Mouse (Mus musculus): ENCODE data around the gene Traf7. TPM values are rescaled to one million over a fixed set of nuclear protein-coding genes. Genes with fewer than 3 reads are reported as not detected.

The Traf7 gene
- polyA plus RNA-seq, 1 experiment from 2014 or later = 81.0 TPM

- Histone ChIP-seq H3K9me3 (ENCODE audit: control insufficient read depth, low read length) (no peaks in the 10 kb centered on the region), H3K4me2 (no peak overlapping the region), H3K4me1 (replicated peaks; ENCODE audit: control insufficient read depth, insufficient read depth, low read length) (peaks cover 5% of the 10 kb centered on the region), H3K27ac (ENCODE audit: low read depth, low read length) (no peak overlapping the region), H3K4me3 (ENCODE audit: low read depth, low read length) (no peak overlapping the region), H3K9ac (ENCODE audit: low read depth, low read length) (no peak overlapping the region), H3K27me3 (replicated peaks; ENCODE audit: control insufficient read depth, insufficient read depth, low read length) (no peaks in the 10 kb centered on the region), H3K36me3 (ENCODE audit: control insufficient read depth, insufficient read depth, low read length) (no peaks in the 10 kb centered on the region; the same call in 1 of the 2 replicates)
- no peak for ATAC-seq (replicated peaks; ENCODE audit: low FRiP score)
- no peak for DNase-seq (ENCODE audit: low spot score)
- WGBS = 64% methylated on average over 5 of the region's 5 CpGs
Measured at GRCm38 (mm10) chr17:24563638-24564037, 35.9 kb upstream of the Traf7 start.

GRCm38 (mm10) chr17:24561592-24561991 is 33.9 kb upstream of the Traf7 start:
- no peak overlapping the region for H3K9ac ChIP-seq (ENCODE audit: low read depth, low read length)
- peaks cover 14% of the 10 kb centered on the region for H3K4me1 ChIP-seq (replicated peaks; ENCODE audit: control insufficient read depth, insufficient read depth, low read length)
- H3K27me3 ChIP-seq (replicated peaks; ENCODE audit: control insufficient read depth, insufficient read depth, low read length) = no peaks in the 10 kb centered on the region
- no peak overlapping the region for H3K4me3 ChIP-seq (ENCODE audit: low read depth, low read length)
- 80% methylated on average over 2 of the region's 2 CpGs for WGBS
- H3K36me3 ChIP-seq (ENCODE audit: control insufficient read depth, insufficient read depth, low read length) = no peaks in the 10 kb centered on the region
- H3K27ac ChIP-seq (ENCODE audit: low read depth, low read length) = no peak overlapping the region
- no peak for DNase-seq (ENCODE audit: low spot score)
- H3K4me2 ChIP-seq = no peak overlapping the region
- no peaks in the 10 kb centered on the region for H3K9me3 ChIP-seq (ENCODE audit: control insufficient read depth, low read length)
- no peak for ATAC-seq (replicated peaks; ENCODE audit: low FRiP score)

GRCm38 (mm10) chr17:24560301-24561028 is 32.7 kb upstream of the Traf7 start:
- H3K36me3 ChIP-seq (ENCODE audit: control insufficient read depth, insufficient read depth, low read length) = no peaks in the 10 kb centered on the region
- H3K9ac ChIP-seq (ENCODE audit: low read depth, low read length) = no peak overlapping the region
- DNase-seq (ENCODE audit: low spot score) (no peak), ATAC-seq (replicated peaks; ENCODE audit: low FRiP score) (no peak)
- no peak overlapping the region for H3K27ac ChIP-seq (ENCODE audit: low read depth, low read length)
- H3K27me3 ChIP-seq (replicated peaks; ENCODE audit: control insufficient read depth, insufficient read depth, low read length) = no peaks in the 10 kb centered on the region
- WGBS = 82% methylated on average over 5 of the region's 5 CpGs
- H3K9me3 ChIP-seq (ENCODE audit: control insufficient read depth, low read length) = no peaks in the 10 kb centered on the region
- H3K4me2 ChIP-seq = no peak overlapping the region
- H3K4me3 ChIP-seq (ENCODE audit: low read depth, low read length) = no peak overlapping the region
- H3K4me1 ChIP-seq (replicated peaks; ENCODE audit: control insufficient read depth, insufficient read depth, low read length) = peaks cover 17% of the 10 kb centered on the region

GRCm38 (mm10) chr17:24559146-24559545 is 31.4 kb upstream of the Traf7 start:
- Histone ChIP-seq H3K27me3 (replicated peaks; ENCODE audit: control insufficient read depth, insufficient read depth, low read length) (no peaks in the 10 kb centered on the region), H3K36me3 (ENCODE audit: control insufficient read depth, insufficient read depth, low read length) (no peaks in the 10 kb centered on the region), H3K9me3 (ENCODE audit: control insufficient read depth, low read length) (no peaks in the 10 kb centered on the region), H3K4me1 (replicated peaks; ENCODE audit: control insufficient read depth, insufficient read depth, low read length) (peaks cover 17% of the 10 kb centered on the region), H3K4me2 (no peak overlapping the region), H3K4me3 (ENCODE audit: low read depth, low read length) (no peak overlapping the region), H3K27ac (ENCODE audit: low read depth, low read length) (peak overlapping the region; percentile 60; the same call in 1 of the 2 replicates), H3K9ac (ENCODE audit: low read depth, low read length) (no peak overlapping the region)
- WGBS = 65% methylated on average over 3 of the region's 3 CpGs
- no peak for ATAC-seq (replicated peaks; ENCODE audit: low FRiP score)
- DNase-seq (ENCODE audit: low spot score) = no peak

GRCm38 (mm10) chr17:24558600-24559099 is 30.9 kb upstream of the Traf7 start:
- no peak overlapping the region for H3K4me2 ChIP-seq
- DNase-seq (ENCODE audit: low spot score) (no peak), ATAC-seq (replicated peaks; ENCODE audit: low FRiP score) (no peak)
- 68% methylated on average over 4 of the region's 4 CpGs for WGBS
- H3K36me3 ChIP-seq (ENCODE audit: control insufficient read depth, insufficient read depth, low read length) = no peaks in the 10 kb centered on the region
- H3K27ac ChIP-seq (ENCODE audit: low read depth, low read length) = peak overlapping the region; percentile 60
- H3K9me3 ChIP-seq (ENCODE audit: control insufficient read depth, low read length) = no peaks in the 10 kb centered on the region
- H3K4me3 ChIP-seq (ENCODE audit: low read depth, low read length) = no peak overlapping the region
- H3K4me1 ChIP-seq (replicated peaks; ENCODE audit: control insufficient read depth, insufficient read depth, low read length) = peaks cover 17% of the 10 kb centered on the region
- no peaks in the 10 kb centered on the region for H3K27me3 ChIP-seq (replicated peaks; ENCODE audit: control insufficient read depth, insufficient read depth, low read length)
- H3K9ac ChIP-seq (ENCODE audit: low read depth, low read length) = no peak overlapping the region

- Histone ChIP-seq H3K36me3 (ENCODE audit: control insufficient read depth, insufficient read depth, low read length) (no peaks in the 10 kb centered on the region), H3K9me3 (ENCODE audit: control insufficient read depth, low read length) (no peaks in the 10 kb centered on the region), H3K4me2 (no peak overlapping the region), H3K9ac (ENCODE audit: low read depth, low read length) (no peak overlapping the region), H3K4me3 (ENCODE audit: low read depth, low read length) (no peak overlapping the region), H3K4me1 (replicated peaks; ENCODE audit: control insufficient read depth, insufficient read depth, low read length) (peaks cover 17% of the 10 kb centered on the region), H3K27ac (ENCODE audit: low read depth, low read length) (no peak overlapping the region), H3K27me3 (replicated peaks; ENCODE audit: control insufficient read depth, insufficient read depth, low read length) (no peaks in the 10 kb centered on the region)
- DNase-seq (ENCODE audit: low spot score) = no peak
- ATAC-seq (replicated peaks; ENCODE audit: low FRiP score) = no peak
- WGBS = 89% methylated on average over 7 of the region's 7 CpGs
Measured at GRCm38 (mm10) chr17:24557091-24557490, 29.4 kb upstream of the Traf7 start.

GRCm38 (mm10) chr17:24551050-24551444 is 23.3 kb upstream of the Traf7 start:
- H3K4me3 ChIP-seq (ENCODE audit: low read depth, low read length) = peak overlapping the region; percentile 93

GRCm38 (mm10) chr17:24550416-24551049 is 22.8 kb upstream of the Traf7 start:
- peak overlapping the region; percentile 96 for H3K4me2 ChIP-seq
- WGBS = 2% methylated on average over 44 of the region's 44 CpGs
- no peaks in the 10 kb centered on the region for H3K36me3 ChIP-seq (ENCODE audit: control insufficient read depth, insufficient read depth, low read length)
- peaks cover 7% of the 10 kb centered on the region for H3K4me1 ChIP-seq (replicated peaks; ENCODE audit: control insufficient read depth, insufficient read depth, low read length)
- H3K9ac ChIP-seq (ENCODE audit: low read depth, low read length) = peak overlapping the region; percentile 92
- H3K4me3 ChIP-seq (ENCODE audit: low read depth, low read length) = peak overlapping the region; percentile 93
- H3K9me3 ChIP-seq (ENCODE audit: control insufficient read depth, low read length) = no peaks in the 10 kb centered on the region
- H3K27ac ChIP-seq (ENCODE audit: low read depth, low read length) = peak overlapping the region; percentile 93
- no peaks in the 10 kb centered on the region for H3K27me3 ChIP-seq (replicated peaks; ENCODE audit: control insufficient read depth, insufficient read depth, low read length)
- no peak for DNase-seq (ENCODE audit: low spot score)
- ATAC-seq (replicated peaks; ENCODE audit: low FRiP score) = peak; percentile 61

More at GRCm38 (mm10) chr17:24551050-24551444, 23.3 kb upstream of the Traf7 start:
- DNase-seq (ENCODE audit: low spot score) = no peak
- H3K27ac ChIP-seq (ENCODE audit: low read depth, low read length) = no peak overlapping the region
- H3K9me3 ChIP-seq (ENCODE audit: control insufficient read depth, low read length) = no peaks in the 10 kb centered on the region
- no peak for ATAC-seq (replicated peaks; ENCODE audit: low FRiP score)
- peak overlapping the region; percentile 92 for H3K9ac ChIP-seq (ENCODE audit: low read depth, low read length)
- no peaks in the 10 kb centered on the region for H3K36me3 ChIP-seq (ENCODE audit: control insufficient read depth, insufficient read depth, low read length)
- peaks cover 7% of the 10 kb centered on the region for H3K4me1 ChIP-seq (replicated peaks; ENCODE audit: control insufficient read depth, insufficient read depth, low read length)
- H3K27me3 ChIP-seq (replicated peaks; ENCODE audit: control insufficient read depth, insufficient read depth, low read length) = no peaks in the 10 kb centered on the region
- H3K4me2 ChIP-seq = peak overlapping the region; percentile 96
- WGBS = 57% methylated on average over 3 of the region's 3 CpGs

Measured in liver, embryonic 11.5 days (tissue).